Mouse (Mus musculus) frontal cortex, adult (tissue): Measurements from ENCODE around the gene Rgl3.

Source experiments
- ATAC-seq: cut with Nextera tagmentation; 2 replicates; pipeline ENCODE4 v1.9.2; 2017; ENCODE audit warnings: mild to moderate bottlenecking, moderate library complexity, mixed read lengths; ENCODE audit not compliant: low TSS enrichment

Rgl3 gene

DNA sequence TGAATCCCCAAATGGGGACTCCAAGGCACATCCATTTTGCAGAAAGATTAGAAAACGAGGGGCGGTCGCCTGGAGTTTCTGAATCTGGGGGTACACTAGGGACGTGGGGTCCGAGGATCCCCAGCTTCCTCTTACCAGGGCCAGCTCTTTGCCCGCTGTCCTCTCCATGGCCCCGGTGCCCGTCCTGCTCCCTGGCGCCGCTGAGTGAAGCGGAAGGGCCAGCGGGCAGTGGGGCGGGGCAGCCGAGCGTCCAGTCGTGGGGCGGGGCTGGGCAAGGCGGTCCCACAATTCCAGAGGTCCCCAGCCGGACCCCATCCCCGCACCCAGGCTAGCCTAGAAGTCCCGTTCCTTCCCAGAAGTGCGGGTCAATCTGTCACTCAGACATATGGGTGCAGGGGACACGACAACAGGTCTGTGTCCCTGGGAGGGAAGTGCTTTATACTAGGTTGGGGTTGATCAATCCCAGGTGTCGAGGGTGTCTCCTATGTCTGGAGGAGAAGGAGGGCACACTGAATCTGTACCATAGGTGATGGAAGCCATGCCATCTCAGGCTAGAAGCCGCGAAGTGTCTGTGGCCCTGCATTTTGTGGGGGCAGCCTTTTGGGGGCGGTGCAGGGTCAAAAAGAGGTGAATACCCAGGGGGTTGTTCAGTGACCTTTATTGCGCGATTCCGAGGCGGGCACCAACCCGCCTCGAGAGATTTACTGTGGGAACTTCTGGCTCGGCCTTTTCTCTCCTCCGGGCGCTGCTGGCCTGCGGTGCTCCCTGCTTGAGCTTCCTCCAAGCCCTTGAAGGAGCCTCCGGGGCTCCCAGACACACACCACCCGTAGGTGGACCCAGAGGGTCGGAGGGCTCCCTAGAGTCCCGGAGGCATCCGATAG is at the start of gene Rgl3:
Rgl3 (minus strand) TSS at position 217 of the 881 bp plus-strand sequence.
- ATAC-seq: no peak

DNA sequence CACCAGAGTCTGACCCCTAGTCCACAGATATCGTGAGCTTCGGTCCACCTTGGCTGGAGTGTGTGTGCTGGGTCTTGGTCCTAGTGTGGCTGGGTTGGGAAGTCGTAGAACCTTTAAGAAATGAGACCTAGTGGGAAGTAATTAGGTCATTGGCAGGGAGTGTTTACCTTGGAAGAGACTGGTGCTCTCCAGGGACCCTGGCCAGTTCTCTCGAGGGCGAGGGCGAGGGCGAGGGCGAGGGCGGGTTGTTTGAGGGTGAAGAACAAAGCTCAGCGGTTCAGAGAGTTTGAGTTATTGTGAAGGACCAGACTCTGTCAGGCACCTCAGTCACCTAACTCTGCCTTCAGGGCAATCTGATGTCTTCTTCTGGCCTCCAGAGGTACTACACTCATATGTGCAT is 48.6 kb upstream of the Rgl3 start:
- ATAC-seq: no peak

DNA sequence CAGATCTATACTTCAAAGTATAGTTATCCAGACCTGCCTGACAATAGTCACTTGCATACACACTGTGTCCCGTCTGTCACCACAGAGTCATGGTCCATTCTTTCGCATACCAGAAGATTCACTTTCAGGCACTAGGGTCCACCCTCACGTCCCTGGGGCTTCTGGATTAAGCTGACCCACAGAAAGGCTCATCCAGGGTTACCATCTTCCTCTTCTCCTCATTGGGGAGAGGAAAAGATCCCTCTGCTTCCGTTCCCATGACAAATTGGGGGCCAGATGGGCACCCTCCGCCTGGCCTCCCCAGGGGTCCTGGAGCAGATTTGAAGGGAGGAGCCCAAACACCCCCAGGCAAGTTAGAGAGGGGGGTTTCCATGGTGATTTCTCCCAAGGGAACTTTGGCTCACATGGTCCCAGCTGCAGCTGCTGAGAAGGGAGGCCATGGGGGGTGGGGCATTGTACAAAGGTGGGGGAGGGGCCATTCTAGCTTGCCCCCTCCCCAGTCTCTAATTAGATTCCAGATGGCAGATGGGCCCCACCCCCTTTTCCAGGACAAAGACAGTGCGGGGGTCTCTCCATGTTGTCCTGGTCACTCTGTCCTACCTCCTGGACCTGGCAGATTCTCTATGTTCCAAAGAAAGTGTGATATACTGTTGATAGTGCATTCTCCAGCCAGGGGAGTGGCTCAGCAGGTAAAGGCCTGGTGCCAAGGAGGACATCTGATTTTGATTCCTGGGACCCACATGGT is 46.2 kb upstream of the Rgl3 start:
- ATAC-seq: no peak

DNA sequence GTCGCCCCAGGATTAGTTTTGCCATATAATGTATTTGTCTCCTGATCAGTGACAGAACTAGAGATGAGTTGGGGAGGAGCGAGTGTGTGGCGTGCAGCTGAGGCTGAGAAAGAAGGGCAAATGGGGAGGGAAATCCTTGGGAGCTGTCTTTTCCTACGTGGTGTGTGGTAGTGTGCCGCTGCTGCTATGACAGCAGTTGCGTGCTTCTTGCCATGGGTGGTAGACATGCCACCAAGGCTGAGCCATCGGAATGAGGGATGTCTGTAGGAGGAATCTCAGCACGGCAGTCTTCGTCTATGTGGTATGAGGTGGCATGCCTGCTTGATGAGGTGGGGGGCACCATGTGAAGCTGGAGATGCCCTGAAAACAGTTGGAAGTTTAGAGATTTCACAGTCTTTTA is 41.1 kb upstream of the Rgl3 start:
- ATAC-seq: peak; percentile 56

DNA sequence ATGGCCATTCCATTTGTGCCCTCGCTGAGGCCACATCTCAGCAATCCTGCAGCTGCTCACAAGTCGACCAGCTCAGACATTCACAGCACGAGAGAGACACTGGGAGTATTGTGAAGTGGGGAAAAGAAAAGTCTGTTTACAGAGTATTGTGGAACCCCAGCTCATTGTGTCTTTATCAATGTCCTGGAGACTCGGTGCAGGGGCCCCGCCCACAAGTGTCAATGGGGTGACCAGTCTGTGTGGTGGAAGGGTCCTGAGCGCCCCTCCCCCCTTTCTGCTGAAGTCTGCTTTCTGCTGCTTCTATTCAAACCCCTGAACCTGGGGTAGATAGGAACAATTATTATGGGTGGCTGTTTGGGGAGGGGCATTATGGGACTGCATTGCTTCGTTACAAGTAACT is 39.2 kb upstream of the Rgl3 start:
- ATAC-seq: no peak

DNA sequence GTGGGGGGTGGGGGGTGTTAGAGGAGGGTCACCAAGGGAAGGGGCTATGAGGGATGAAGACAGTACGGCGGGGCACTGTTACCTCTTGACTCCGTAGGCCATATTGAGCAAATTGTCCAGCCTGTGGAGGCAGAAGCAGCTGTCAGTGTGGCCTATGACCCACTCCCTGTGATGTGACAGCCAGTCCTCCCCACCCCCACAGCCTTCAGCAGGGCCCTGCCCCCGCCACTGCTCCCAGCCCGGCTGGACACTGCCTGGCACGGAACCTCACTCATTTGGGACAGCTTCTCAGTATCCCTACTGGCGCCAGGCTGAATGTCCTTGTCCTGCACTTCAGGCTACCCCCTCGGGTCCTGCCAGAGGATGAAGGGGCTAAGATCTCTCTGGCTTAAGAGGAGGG is 35.3 kb upstream of the Rgl3 start:
- ATAC-seq: peak; percentile 48

DNA sequence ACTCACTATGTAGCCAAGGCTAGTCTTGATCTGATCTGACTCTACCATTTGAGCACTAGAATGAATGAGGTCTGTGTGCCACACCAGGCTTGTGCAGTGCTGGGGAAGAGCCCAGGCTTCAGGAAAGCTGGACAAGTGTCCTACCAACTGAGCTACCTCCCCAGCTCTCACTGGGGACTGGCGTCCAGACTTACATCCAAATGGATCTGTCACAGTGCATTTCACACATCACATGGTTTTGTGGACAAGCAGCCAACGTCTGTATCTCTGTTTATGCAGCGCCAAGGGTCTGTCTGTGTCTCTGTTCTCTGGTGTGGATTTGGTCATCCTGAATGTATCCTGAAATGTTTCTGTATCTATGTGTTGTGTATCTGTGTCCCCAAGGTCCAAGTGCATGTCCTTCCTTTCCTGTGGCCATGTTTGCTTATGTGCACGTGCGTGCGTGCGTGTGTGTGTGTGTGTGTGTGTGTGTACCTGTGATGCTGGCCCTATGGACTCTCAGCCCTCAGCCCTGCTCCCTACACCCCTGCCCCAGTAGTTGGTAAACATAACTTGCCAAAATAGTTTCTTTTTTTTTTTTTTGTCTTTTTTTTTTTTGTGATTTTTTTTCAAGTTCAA is 28.1 kb upstream of the Rgl3 start:
- ATAC-seq: peak; percentile 10; the same call in 1 of the 2 replicates

DNA sequence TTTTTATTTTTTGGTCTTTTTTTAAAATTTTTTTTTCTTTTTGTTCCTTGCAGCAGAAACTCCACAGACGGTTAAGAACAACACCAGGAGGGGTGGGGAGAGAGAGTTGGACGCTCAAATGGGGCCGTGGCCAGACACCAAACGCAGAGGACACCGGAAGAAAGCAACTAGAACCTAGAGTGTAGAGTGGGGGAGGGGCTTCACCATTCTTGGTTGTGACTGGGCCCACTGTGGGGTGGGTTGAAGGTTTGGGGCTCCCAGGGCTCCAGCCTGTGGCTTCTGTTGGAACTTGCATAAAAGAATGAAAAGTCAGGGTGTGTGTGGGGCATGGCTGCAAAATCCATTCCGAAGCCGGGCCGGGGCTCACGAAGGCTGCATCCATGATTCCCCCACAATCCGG is 27.0 kb upstream of the Rgl3 start:
- ATAC-seq: no peak

DNA sequence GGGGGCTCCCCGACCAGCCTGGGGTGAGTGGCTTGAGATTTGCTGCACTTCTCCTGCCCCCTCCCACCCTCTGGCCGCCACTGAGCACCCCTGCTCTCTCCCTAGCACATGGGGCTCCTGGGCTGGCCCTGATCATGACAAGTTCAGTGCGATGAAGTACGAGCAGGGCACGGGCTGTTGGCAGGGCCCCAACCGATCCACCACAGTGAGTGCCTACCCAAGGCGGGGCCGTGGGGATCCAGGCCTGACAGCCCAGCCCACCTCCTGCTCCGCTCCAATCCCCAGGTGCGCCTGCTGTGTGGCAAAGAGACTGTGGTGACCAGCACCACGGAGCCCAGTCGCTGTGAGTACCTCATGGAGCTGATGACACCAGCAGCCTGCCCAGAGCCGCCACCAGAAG is 23.5 kb upstream of the Rgl3 start:
- ATAC-seq: no peak

DNA sequence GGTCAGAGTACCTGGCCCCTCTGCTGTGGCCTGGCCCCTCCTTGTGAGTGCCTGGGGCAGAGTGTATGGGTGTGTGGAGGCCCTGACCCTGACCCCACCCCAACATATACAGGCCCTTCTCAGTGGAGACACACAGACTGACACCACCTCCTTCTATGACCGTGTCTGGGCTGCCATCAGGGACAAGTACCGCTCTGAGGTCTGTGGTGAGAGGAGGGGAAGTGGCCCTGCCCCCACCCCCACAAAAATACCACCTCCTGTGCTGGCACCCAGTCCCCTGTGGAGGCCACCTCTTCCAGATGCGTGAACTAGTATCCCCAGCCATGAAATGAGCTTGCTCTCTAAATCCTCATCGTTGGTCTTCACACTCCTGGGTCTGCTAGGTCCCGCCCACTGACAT is 21.8 kb upstream of the Rgl3 start:
- ATAC-seq: no peak

DNA sequence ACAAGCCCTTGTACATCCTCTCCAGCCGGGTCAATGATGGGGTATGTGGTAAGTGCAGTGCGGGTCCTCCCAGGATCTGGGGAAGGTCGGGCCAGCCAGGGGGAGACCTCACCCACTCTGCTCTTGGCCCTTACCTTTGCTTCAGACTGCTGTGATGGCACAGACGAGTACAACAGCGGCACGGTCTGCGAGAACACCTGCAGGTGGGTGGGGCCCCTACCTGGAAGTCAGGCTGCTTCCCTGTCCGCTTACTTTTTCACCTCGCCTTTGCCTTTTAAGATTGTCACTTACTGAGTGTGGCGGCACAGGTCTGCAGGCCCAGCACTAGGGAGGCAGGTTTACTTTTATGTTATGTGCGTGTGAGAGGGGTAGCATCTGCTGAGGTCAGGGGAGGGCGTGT is 15.3 kb upstream of the Rgl3 start:
- ATAC-seq: no peak

DNA sequence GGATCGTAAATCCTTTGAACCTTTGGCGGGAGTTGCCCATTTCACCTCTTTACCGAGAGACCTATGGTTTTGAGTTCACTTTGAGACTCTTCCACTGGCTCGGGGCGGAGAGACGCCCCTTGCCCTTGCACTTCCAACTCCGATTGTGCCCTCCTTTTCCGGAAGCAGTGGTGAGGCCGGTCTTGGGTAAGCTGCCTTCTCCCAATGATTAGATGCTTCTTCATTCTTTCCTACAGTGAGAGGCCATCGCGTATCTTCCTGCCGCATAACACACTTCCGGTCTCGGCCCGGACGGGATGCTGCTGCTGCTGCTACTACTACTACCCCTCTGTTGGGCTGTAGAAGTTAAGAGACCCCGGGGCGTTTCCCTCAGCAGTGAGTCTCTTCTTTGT is 13.9 kb upstream of the Rgl3 start:
- ATAC-seq: peak; percentile 35

DNA sequence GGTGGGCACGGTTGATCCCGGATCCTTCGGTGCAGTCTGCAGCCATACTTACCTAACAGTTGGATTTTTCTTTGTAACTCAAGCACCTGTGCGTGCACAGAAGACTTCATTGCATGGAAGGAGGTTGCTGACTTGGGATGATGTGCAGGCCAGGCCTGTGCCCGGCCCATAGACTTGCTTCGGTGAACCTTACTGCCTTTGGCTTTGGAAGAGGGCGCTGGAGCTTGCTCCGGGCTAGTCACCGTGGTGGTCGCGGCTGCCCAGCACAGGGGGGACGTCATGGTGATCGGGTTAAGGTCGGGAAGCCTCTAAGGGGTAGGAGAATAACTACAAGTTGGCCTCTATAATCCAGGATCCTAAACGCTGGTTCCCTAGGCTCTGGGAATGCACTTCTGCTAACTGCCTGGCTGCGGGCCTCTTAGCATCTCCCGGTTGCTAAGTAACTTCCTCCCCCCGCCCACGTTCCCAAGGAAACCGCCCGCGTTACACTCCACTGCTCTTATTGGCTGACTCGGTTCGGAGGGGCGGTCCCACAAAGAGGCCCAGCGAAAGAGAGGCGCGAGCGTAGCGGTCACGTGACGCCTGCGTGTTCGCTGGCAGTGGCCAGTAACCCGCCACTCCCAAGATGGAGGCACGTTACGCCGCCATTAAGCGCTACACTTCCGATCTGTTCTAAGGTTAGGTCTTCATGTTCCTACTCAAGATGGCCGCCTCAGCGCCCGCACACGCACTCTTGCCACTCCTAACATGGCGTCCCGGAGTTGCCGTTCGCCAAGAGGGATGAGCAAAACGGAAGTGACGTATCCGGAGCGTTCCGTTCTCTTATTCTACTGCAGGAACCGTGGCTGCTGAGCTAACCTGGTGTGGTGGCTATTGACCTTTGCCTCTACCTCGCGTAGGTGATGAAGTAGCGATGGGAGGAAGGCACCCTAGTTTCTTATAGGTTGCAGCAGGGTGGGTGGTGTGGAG is 13.2 kb upstream of the Rgl3 start, which contains the start of the genes Ccdc151 and Prkcsh:
Ccdc151 (minus strand) TSS at position 441 of the 969 bp plus-strand sequence.
Prkcsh (plus strand) TSS at position 613 of the 969 bp plus-strand sequence.
- peak; percentile 93 for ATAC-seq

DNA sequence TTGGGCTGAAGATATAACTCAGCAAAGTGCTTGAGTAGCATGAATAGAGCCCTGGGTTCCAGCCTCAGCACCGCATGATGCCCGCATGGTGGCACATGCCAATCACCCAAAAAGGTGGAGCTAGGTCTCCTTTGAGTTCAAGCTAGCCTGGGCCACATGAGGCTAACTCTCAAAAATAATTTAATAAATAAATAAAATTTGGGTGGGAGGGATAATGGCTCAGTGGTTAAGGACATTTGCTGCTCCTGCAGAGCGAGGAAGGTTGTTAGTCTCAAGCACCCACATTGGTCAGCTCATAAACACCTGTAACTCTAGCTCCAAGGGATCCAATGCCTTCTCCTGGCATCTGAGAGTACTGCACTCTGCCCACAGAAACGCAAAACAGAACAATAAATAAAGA is 12.4 kb upstream of the Rgl3 start:
- ATAC-seq: no peak

DNA sequence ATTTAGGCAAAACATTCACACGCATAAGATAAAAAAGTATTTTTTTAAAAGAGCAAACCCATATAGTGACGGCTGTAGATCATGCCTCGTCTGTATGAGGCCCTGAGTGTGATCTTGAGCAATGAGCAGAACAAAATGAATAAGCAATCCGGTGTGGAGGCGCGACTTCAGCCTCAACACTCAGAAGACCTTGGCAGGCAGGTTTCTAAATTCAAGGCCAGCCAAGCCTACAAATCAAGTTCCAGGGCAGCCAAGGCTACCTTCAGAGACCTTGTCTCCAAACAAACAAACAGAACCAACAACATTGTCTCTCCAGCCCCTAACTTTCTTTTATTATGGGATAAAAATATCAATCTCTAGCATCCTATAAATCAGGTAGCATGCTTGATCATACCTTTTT is 11.1 kb upstream of the Rgl3 start:
- no peak for ATAC-seq

DNA sequence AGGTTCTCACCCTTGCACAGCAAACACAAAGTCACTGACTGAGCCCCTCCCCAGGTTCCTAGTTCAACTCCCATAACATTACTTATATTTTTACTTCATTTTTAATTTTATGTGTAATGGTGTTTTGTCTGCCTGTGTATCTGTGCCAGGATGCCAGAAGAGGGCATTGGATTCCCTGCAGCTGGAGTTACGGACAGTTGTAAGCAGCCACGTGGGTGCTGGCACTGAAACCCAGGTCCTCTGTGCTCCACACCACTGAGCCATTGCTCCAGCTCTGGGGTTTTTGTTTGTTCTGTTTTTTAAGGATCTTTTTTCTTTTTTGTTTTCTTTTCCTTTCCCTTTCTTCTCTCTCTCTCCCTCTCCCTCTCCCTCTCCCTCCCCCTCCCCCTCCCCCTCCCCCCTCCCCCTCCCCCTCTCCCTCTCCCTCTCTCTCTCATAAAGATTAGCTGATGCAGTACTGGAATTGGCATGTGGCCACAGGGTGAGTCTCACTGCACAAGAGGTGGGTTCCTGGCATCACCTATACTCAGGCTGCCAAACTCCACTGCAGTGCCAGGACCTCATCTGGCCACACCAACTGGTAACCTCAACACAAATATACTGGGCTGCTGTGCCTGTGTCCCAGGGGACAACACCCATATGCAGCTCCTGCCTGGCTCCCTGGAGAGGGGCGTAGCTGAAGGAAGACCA is 7.1 kb upstream of the Rgl3 start:
- ATAC-seq: no peak

DNA sequence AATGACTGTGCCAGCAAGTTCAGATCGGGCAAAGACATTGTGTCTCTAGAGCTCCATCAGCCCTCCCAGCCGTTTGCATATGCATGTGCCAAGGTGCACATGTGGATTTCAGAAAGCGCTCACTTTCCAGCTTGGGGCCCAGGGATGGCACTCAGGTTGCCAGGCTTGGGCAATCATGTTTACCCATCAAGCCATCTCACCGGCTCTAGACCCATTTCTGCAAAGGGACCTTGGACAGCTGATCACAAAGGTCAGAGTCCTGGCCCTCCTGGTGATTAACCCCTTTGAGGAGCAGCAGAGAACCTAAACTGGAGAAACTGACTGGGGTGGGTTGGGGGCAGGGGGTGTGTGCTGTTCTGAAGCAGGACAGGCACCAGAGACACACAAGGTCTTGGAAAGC is 3.0 kb upstream of the Rgl3 start:
- no peak for ATAC-seq

DNA sequence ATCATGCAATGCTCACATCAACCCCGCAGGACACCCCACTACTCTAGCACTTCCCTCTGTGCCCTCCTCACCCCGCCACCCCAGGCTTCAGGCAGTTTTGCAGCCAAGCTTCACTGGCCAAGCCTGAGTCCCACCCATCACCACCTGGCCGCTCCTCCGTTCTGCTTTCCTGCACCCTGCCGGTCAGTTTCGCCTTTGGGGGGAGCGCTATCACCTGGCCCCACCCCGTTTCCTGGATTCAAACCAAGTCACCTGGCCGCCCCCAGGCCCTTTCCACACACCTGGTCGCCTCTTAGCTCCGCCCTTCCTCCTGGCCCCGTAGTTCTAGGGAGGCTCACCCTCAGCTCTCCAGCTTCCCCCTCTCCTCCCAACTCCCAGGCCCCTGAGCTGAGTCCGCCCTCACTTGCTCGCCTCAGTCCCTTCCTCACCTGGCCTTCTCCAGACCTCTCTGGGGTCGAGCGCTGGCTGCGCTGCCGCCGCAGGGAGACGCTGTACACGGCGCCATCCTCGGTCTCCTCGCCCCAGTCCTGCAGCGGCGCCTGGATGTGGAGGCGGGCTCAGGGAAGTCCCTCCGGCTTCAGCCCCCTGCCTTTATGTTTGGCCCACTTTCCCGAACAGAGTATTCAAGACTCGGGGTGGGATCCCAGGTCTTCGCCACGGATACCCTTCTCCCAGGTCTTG is 685 bp downstream of the Rgl3 start:
- ATAC-seq: peak; percentile 73

DNA sequence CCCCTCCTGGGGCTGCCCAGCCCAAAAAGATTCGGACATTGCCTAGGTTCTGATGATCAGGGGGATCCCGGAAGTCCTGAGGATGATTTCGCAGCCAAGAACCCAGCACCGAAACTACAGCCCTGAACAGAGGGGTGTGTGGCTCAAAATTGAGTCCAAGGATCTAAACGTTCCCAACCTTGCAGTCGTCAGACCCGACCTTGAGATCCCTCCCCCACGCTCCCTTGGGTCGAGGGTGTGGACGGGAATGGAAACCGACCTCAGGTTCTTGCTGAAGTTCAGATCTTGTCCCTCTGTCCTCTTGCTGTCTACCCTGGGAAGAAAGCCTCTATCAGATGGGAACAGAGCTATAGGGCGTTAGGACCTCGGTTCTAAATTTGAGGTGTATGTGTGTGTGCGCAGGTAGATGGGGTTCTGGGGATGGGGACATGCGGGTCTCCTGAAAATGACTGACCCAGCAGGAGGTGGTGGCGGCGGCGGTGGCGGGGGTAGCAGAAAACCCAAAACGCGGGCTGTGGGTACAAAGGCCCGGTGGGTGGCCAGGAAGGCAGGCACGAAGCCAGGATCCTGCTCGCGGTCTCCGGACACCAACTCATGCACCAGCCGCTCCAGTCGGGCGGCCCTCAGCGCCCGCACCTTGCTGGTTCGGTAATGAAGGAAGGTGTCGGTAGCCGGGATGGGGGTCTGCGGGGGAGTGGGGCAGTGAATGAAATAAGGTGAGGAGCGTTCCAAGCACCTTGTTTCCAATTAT is 1.5 kb downstream of the Rgl3 start:
- no peak for ATAC-seq
